Mouse (Mus musculus) gastrocnemius, adult 18-20 months (tissue): ENCODE data around the gene Fam169b. TPM values are rescaled to one million over a fixed set of nuclear protein-coding genes. Genes with fewer than 3 reads are reported as not detected.

Experiments
- DNase-seq: peaks from one replicate; pipeline ENCODE4 v3.0.0; 2021; ENCODE audit warnings: low spot score
- total RNA-seq, 2 experiments: library from RNA; stranded (reverse); gene quantifications; 2 replicates each; pipeline ENCODE4 v1.2.3; 2021

Gene Fam169b
- total RNA-seq, 2 experiments from 2014 or later: 0.14 to 0.23 TPM

- no peak for DNase-seq
Measured at GRCm38 (mm10) chr7:68395707-68396333, 122.2 kb downstream of the Fam169b start.

- no peak for DNase-seq
Measured at GRCm38 (mm10) chr7:68400516-68400915, 126.9 kb downstream of the Fam169b start.

- no peak for DNase-seq
Measured at GRCm38 (mm10) chr7:68408611-68409010, 135.0 kb downstream of the Fam169b start.

Other genes with a start within 250 kb of the Fam169b start
- gene Pgpep1l, start 9.6 kb upstream of the Fam169b start, total RNA-seq: 1 to 10 TPM; 4.2 to 4.6 TPM